Mouse (Mus musculus) lung, embryonic 16.5 days (tissue): ENCODE measurements around the gene Ncam2. TPM values are rescaled to one million over a fixed set of nuclear protein-coding genes. Genes with fewer than 3 reads are reported as not detected.

Source experiments
- ATAC-seq: fragments of 200-750 bp; cut with Nextera tagmentation; 2 replicates; pipeline ENCODE4 v1.8.0; 2017; ENCODE audit warnings: low read depth, mild to moderate bottlenecking, moderate library complexity
- H3K27ac ChIP-seq: fragments of 300-500 bp; sonication (generic); 2 replicates; pipeline ENCODE4 v1.5.1; 2014; ENCODE audit warnings: mild to moderate bottlenecking, control low read depth, low read length
- H3K27me3 ChIP-seq: fragments of 300-500 bp; sonication (generic); 2 replicates; pipeline ENCODE4 v1.6.1; 2014; ENCODE audit warnings: low read depth, low read length, mixed read lengths; ENCODE audit not compliant: control insufficient read depth, insufficient read depth
- H3K36me3 ChIP-seq: fragments of 300-500 bp; sonication (generic); 2 replicates; pipeline ENCODE4 v1.6.1; 2014; ENCODE audit warnings: low read length; ENCODE audit not compliant: control insufficient read depth, insufficient read depth
- H3K4me1 ChIP-seq: fragments of 300-500 bp; sonication (generic); replicated peaks from 2 replicates; pipeline ENCODE4 v1.6.1; 2014; ENCODE audit warnings: low read length, mixed read lengths; ENCODE audit not compliant: control insufficient read depth, insufficient read depth
- H3K4me2 ChIP-seq: fragments of 300-500 bp; sonication (generic); 2 replicates; pipeline ENCODE4 v1.6.1; 2014; ENCODE audit warnings: low read depth, low read length, control low read depth
- H3K4me3 ChIP-seq: fragments of 300-500 bp; sonication (generic); 2 replicates; pipeline ENCODE4 v1.5.1; 2014; ENCODE audit warnings: mild to moderate bottlenecking, low read length, control low read depth
- H3K9ac ChIP-seq: fragments of 300-500 bp; sonication (generic); 2 replicates; pipeline ENCODE4 v1.6.1; 2014; ENCODE audit warnings: low read length, control low read depth
- H3K9me3 ChIP-seq: fragments of 300-500 bp; sonication (generic); 2 replicates; pipeline ENCODE4 v1.6.1; 2016; ENCODE audit warnings: low read length; ENCODE audit not compliant: control insufficient read depth
- WGBS: fragments of 180-500 bp; shearing (Covaris S2); extraction: QIAGEN DNeasy Blood & Tissue Kit; methylation state at CpG from one replicate; pipeline ENCODE4 v1.1.7; 2014; 5-methylcytosine and 5-hydroxymethylcytosine counted together
- polyA plus RNA-seq: library from polyadenylated mRNA; unstranded; fragments of >200 nt; fragmentation: Nextera tagmentation; extraction: Ambion mirVana; gene quantifications from 2 replicates; pipeline ENCODE4 v1.2.1, GENCODE M21; 2015

The Ncam2 gene
- polyA plus RNA-seq, 1 experiment from 2014 or later: 0.34 TPM

- Histone ChIP-seq H3K36me3 (no peaks in the 10 kb centered on the region), H3K27me3 (no peaks in the 10 kb centered on the region), H3K4me1 (no peaks in the 10 kb centered on the region), H3K9me3 (no peaks in the 10 kb centered on the region), H3K9ac (no peak overlapping the region), H3K27ac (no peak overlapping the region), H3K4me2 (no peak overlapping the region), H3K4me3 (no peak overlapping the region)
- 81% methylated on average over 2 of the region's 2 CpGs for WGBS
- no peak for ATAC-seq
Measured at GRCm38 (mm10) chr16:81656550-81656949, 456.1 kb downstream of the Ncam2 start.

- Histone ChIP-seq H3K4me3 (no peak overlapping the region), H3K4me2 (no peak overlapping the region), H3K4me1 (no peaks in the 10 kb centered on the region), H3K27ac (no peak overlapping the region), H3K36me3 (no peaks in the 10 kb centered on the region), H3K9me3 (no peaks in the 10 kb centered on the region), H3K27me3 (no peaks in the 10 kb centered on the region), H3K9ac (no peak overlapping the region)
- 57% methylated on average over 1 of the region's 1 CpGs for WGBS
- no peak for ATAC-seq
Measured at GRCm38 (mm10) chr16:81673866-81674265, 473.4 kb downstream of the Ncam2 start.

GRCm38 (mm10) chr16:81675546-81675945 is 475.0 kb downstream of the Ncam2 start:
- no peaks in the 10 kb centered on the region for H3K9me3 ChIP-seq
- 63% methylated on average over 1 of the region's 1 CpGs for WGBS
- no peaks in the 10 kb centered on the region for H3K27me3 ChIP-seq
- no peaks in the 10 kb centered on the region for H3K36me3 ChIP-seq
- H3K4me2 ChIP-seq: no peak overlapping the region
- no peak overlapping the region for H3K4me3 ChIP-seq
- no peak for ATAC-seq
- no peaks in the 10 kb centered on the region for H3K4me1 ChIP-seq
- no peak overlapping the region for H3K27ac ChIP-seq
- no peak overlapping the region for H3K9ac ChIP-seq
